Mouse (Mus musculus) erythroid progenitor cell, adult 5-6 weeks (primary cell): Measurements from ENCODE around the gene Cdh1. TPM values are rescaled to one million over a fixed set of nuclear protein-coding genes. Genes with fewer than 3 reads are reported as not detected.
"Not testable (repeated sequence)": the region's sequence is repeated elsewhere in the genome, so short reads cannot be mapped to it uniquely, and the experiment has no call there.

Source experiments
- ATAC-seq: replicated peaks from 2 replicates; pipeline ENCODE4 v1.8.0; 2016; ENCODE audit warnings: moderate number of reproducible peaks, mild to moderate bottlenecking, moderate TSS enrichment, inconsistent platforms; ENCODE audit not compliant: poor library complexity, low FRiP score, severe bottlenecking
- total RNA-seq, 2 experiments: library from RNA; stranded (forward) in 1 of 2; stranded (reverse) in 1 of 2; fragments of 150-400 nt in 1 of 2; fragments of 186-747, 209-891 nt in 1 of 2; gene quantifications; 2 replicates each; pipeline versions ENCODE4 v1.2.3 to v1.2.4; 2015 to 2017; ENCODE audit warnings: low replicate concordance in 2 of 2

Cdh1 gene
- total RNA-seq, 2 experiments from 2014 or later: 0.08 TPM; not detected in 1

GRCm38 (mm10) chr8:106588443-106589431 lies 14.4 kb upstream of the Cdh1 start:
- ATAC-seq: no peak

DNA sequence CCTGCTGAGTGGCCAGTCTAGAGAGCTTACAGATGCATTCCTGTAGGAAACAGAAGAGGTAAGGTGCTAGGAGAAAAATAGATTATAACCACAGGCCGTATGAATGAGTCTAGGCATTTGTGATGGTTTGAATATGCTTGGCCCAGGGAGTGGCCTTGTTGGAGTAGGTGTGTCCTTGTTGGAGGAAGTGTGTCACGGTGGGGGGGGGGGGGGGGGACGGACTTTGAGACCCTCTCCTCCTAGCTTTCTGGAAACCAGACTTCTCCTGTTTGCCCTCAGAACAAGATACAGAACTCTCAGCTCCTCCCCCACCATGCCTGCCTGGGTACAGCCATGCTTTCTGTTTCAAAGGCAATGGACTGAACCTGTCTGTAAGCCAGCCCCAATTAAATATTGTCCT lies 10.7 kb upstream of the Cdh1 start:
- ATAC-seq: no peak

DNA sequence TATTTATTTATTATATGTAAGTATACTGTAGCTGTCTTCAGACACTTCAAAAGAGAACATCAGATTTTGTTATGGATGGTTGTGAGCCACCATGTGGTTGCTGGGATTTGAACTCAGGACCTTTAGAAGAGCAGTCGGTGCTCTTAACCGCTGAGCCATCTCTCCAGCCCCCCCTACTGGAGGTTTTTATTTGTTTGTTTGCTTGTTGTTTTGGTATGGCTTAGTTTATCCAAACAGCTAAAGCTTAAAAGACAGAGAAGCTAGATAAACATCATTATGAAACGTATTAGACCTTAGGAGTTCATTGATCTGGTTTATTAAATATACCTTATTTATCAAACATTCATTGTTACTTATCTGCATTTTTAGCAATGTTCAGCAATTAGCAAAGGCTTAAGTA lies 7.5 kb upstream of the Cdh1 start:
- ATAC-seq: not testable (repeated sequence)

DNA sequence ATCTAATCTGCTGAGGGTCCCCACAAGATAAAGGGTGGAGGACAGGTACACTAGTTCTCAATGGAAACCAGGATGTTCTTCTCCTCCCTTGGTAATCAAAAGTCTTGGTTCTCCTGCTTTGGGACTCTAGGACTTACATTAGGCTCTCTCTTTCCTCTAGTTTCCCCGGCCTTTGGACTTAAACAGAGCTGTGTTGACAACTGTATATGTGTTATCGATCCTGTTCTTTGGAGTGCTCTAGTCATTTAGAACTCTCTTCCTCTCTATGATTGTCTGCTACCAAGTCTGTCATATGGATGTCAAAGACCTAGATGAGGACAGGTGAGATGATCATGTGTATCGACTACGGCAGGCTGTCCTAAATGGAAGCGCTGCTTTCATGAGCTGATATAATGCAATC lies 6.1 kb upstream of the Cdh1 start:
- no peak for ATAC-seq

- no peak for ATAC-seq
These were observed 3.7 kb upstream of the Cdh1 start for GRCm38 (mm10) chr8:106599265-106599979.

DNA sequence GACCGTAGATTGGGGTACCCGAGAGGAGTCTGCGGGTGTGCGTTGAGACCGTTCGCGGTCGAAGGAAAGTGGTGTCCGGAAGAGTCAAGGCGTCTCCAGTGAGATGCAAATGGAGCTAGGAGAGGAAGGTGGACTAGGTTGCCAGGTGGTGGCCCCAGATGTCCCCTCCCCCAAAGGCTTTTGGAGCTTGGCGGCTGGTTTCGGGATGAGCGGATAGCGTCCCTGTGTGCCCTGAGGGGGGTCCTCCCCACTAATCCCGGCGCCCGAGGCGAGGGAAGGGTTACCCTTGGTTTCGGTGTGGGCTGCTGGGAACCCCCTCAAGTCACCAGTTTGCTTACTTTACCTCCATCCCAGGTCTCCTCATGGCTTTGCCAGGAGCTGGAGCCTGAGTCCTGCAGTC lies 782 bp downstream of the Cdh1 start:
- no peak for ATAC-seq

GRCm38 (mm10) chr8:106605657-106606056 lies 2.5 kb downstream of the Cdh1 start:
- ATAC-seq: no peak

DNA sequence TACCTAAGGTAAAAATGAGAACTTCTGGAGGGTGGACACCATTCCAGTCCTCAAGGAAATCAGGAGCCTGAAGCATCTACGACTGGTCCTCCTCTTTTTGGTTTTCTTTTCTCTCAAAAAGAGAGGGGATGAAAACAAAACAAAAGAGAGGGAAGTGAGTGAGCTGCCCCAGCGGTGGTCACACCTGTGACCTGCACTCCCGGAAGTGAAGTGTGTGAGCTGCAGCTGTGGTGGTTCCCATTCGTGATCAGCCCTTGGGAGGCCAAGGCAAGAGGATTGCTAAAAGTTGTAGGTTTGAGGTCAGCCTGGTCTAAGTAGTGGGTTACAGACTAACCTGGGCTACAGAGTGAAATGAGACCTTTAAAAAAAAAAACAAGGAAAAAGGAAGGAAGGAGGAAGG lies 3.0 kb downstream of the Cdh1 start:
- no peak for ATAC-seq

- ATAC-seq: no peak
These were observed 3.5 kb downstream of the Cdh1 start for GRCm38 (mm10) chr8:106606601-106607145.

DNA sequence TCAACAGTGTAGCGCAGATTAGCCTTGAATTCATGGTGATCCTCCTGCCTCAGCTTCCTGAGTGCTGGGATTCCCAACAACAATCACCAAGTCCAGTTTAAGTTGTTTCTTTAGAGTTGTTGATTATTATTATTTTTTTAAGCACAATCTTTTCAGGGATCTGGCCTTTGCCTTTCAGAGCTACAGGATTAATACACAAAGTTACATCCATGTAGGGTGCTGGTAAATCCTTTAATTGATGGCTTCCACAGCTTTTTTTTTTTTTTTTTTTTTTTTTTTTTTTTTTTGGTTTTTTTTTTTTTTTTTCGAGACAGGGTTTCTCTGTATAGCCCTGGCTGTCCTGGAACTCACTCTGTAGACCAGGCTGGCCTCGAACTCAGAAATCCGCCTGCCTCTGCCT lies 4.6 kb downstream of the Cdh1 start:
- ATAC-seq: not testable (repeated sequence)

DNA sequence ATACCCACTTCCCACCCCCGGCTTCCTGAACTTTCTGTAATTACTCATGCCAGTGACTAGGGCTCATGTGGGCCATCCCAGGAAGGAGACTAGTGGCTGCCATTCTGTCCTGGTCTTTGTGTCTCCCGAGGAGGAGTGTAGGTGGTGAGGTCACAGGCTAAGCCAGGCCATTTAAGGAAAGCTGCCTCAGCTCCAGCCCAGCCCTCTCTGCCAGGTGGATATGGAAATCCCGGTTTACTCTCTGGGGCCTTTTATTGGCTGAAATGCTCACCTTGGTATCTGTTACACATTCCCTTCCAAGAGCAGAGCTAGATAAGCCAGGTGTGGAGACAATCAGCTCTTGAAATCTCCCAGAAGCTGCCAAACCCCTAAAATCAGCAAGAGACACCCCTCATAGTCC lies 5.3 kb downstream of the Cdh1 start:
- no peak for ATAC-seq

- no peak for ATAC-seq
These were observed 6.1 kb downstream of the Cdh1 start for GRCm38 (mm10) chr8:106609076-106609903.

- no peak for ATAC-seq
These were observed 7.9 kb downstream of the Cdh1 start for GRCm38 (mm10) chr8:106610958-106611640.

DNA sequence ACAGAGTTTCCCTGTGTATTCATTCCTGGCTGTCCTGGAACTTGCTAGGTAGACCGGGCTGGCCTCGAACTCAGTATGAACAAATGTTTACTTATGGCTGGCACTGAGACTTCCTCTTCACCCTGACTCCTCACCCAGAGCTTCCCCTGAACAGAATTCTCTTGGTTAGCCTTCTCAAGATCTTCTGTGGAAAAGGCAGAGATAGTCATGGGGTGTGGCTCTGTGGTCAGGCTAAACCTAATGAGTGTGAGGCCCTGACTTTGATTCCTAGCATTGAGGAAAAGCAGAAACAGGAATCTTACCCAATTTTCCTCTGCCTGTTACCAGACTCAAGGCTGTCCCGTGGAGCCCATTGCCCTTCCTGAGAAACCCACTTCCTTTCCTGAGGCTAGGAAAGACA lies 8.9 kb downstream of the Cdh1 start:
- no peak for ATAC-seq

DNA sequence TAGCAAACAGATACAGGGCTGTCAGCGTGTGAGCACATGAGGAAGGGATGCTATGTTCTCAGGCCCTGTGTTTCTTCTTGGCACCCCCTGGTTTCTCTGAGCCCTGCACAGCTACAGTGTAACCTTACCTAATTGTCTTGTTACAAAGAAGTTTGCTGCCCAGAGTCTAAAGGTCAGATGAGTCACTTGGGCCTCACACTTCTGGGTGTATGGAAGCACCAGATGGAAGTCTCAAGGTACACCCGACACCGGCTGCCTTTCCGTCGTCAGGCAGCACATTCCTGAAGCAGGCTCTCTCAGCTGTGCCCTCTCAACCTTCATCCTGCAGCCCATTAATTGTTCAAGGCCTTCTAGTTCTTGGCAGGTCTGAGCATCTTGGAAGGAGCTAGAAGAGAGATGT lies 11.6 kb downstream of the Cdh1 start:
- ATAC-seq: no peak

DNA sequence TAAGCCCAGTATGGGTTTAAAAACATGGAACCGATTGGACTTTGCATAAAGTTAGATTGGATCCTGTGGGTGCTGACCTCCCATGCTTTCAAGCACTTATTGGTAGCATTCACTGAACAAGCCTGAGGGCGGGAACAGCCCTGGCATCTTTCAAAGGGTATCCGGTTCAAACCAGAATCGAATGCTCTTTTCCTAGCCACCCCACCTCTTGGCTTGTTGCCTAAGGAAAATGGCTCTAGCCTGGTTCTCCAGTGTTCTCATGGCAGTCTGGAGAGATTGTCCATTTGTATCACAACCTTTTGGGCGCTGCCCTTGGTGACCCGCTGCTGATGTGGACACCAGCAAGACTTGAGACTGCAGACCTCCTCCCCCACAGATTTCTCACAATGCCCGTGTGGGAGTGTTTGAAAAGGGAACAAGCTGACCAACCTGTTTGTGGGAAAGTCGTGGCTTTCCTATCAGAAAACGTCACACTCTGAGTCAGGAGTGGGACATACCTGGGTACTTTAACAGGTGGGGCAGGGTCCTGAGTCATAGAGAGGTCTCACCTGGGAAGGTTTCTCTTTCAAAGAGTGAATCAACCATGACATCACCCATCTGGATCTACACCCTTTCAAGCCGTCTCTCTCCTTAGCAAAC lies 12.6 kb downstream of the Cdh1 start:
- no peak for ATAC-seq

DNA sequence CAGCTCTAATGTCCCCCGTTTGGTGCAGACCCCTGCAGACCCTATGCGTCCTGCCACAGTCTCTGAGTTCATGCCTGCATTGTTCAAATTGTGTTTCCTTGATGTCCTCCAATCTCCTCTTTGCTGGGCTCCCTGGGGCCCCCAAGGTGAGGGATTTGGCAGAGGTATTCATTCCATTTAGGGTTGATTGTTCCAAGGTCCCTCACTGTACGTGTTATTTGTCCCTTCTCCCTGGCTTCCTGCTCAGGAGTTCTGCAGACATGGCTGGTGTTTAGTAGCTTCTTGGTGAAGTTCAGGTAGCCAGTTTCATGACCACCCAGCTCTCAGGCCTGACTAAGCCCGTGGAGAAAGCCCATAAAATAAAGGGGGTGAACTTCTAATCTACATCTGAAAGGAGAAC lies 13.5 kb downstream of the Cdh1 start:
- no peak for ATAC-seq

DNA sequence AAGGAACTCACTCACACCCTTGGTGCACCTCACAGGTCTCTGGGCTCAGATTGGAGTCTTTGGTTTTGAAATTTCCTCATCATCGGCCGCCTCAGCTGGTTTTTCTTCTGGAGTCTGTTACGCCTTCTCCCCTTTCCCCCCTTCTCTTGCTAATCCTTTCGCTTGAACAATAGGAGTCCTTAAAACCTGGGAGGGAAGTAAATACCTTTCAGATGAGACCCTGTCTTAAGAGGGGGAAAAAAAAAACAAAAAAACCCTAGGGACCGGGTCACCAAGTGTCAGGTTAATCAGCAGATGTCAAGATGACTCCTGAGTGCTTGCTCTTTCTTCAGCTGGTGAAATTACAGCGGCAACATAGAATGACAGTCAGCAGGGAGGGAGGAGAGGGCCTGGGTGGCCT lies 14.0 kb downstream of the Cdh1 start:
- ATAC-seq: no peak

- ATAC-seq: no peak
These were observed 14.7 kb downstream of the Cdh1 start for GRCm38 (mm10) chr8:106617865-106618264.
